Mouse (Mus musculus): ENCODE measurements at regions not wholly inside any gene's neighbourhood (a gene's known extent, or its start where the extent isn't known, plus 50 kb on each side); places are given as distances from the start of the nearest gene placed in this dataset.

GRCm38 (mm10) chr15:36335116-36335515 is 672.5 kb downstream of the Zfp706 start:
- Histone ChIP-seq H3K36me3 (no peaks in the 10 kb centered on the region), H3K27me3 (no peaks in the 10 kb centered on the region), H3K9ac (no peak overlapping the region), H3K4me1 (no peaks in the 10 kb centered on the region), H3K4me3 (no peak overlapping the region), H3K9me3 (replicated peaks) (no peaks in the 10 kb centered on the region), H3K27ac (no peak overlapping the region), H3K4me2 (replicated peaks) (no peak overlapping the region)
- 58% methylated on average over 2 of the region's 2 CpGs for WGBS
- no peak for ATAC-seq (ENCODE audit: low FRiP score)

GRCm38 (mm10) chr15:36334436-36335113 is 673.0 kb downstream of the Zfp706 start:
- Histone ChIP-seq H3K4me1 (no peaks in the 10 kb centered on the region), H3K4me2 (replicated peaks) (no peak overlapping the region), H3K9ac (no peak overlapping the region), H3K36me3 (no peaks in the 10 kb centered on the region), H3K27ac (no peak overlapping the region), H3K9me3 (replicated peaks) (no peaks in the 10 kb centered on the region), H3K27me3 (no peaks in the 10 kb centered on the region), H3K4me3 (no peak overlapping the region)
- no peak for ATAC-seq (ENCODE audit: low FRiP score)
- 83% methylated on average over 9 of the region's 9 CpGs for WGBS

GRCm38 (mm10) chr15:36333857-36334256 is 673.7 kb downstream of the Zfp706 start:
- Histone ChIP-seq H3K27me3 (no peaks in the 10 kb centered on the region), H3K27ac (no peak overlapping the region), H3K9ac (no peak overlapping the region), H3K4me3 (no peak overlapping the region), H3K4me1 (no peaks in the 10 kb centered on the region), H3K4me2 (replicated peaks) (no peak overlapping the region), H3K9me3 (replicated peaks) (no peaks in the 10 kb centered on the region), H3K36me3 (no peaks in the 10 kb centered on the region)
- 85% methylated on average over 1 of the region's 1 CpGs for WGBS
- ATAC-seq (ENCODE audit: low FRiP score), result no peak

- H3K27me3 ChIP-seq, result no peaks in the 10 kb centered on the region
- WGBS, result 81% methylated on average over 3 of the region's 3 CpGs
- H3K4me2 ChIP-seq (replicated peaks), result no peak overlapping the region
- no peak overlapping the region for H3K27ac ChIP-seq
- H3K4me3 ChIP-seq, result no peak overlapping the region
- no peak overlapping the region for H3K9ac ChIP-seq
- H3K4me1 ChIP-seq, result no peaks in the 10 kb centered on the region
- no peak for ATAC-seq (ENCODE audit: low FRiP score)
- H3K9me3 ChIP-seq (replicated peaks), result no peaks in the 10 kb centered on the region
- H3K36me3 ChIP-seq, result no peaks in the 10 kb centered on the region
Measured at GRCm38 (mm10) chr15:36333265-36333664, 674.3 kb downstream of the Zfp706 start.

Measured in hindbrain, embryonic 12.5 days (tissue).